Mouse (Mus musculus) thymus, adult 2 months (tissue): ENCODE measurements around the gene Ddit4. TPM values are rescaled to one million over a fixed set of nuclear protein-coding genes. Genes with fewer than 3 reads are reported as not detected.

ENCODE experiments used
- DNase-seq: peaks from one replicate; pipeline ENCODE4 v3.0.0; 2021
- H3K27ac ChIP-seq: fragments of 200-500 bp; 2 replicates; pipeline ENCODE4 v1.5.1; 2012; ENCODE audit warnings: low read length, control low read depth; ENCODE audit not compliant: control insufficient read depth, insufficient read depth
- H3K27me3 ChIP-seq: fragments of 200-500 bp; 2 replicates; pipeline ENCODE4 v1.6.1; 2012; ENCODE audit warnings: mild to moderate bottlenecking, low read length, moderate library complexity, mixed read lengths; ENCODE audit not compliant: control insufficient read depth, insufficient read depth
- H3K36me3 ChIP-seq: fragments of 200-500 bp; 2 replicates; pipeline ENCODE4 v1.6.1; 2012; ENCODE audit warnings: mild to moderate bottlenecking, low read length, moderate library complexity; ENCODE audit not compliant: control insufficient read depth, insufficient read depth
- H3K4me1 ChIP-seq: fragments of 200-500 bp; replicated peaks from 2 replicates; pipeline ENCODE4 v1.6.1; 2012; ENCODE audit warnings: low read length; ENCODE audit not compliant: control insufficient read depth, insufficient read depth
- H3K4me3 ChIP-seq: fragments of 200-500 bp; 2 replicates; pipeline ENCODE4 v1.5.1; 2012; ENCODE audit warnings: mild to moderate bottlenecking, low read length, control low read depth, moderate library complexity; ENCODE audit not compliant: control insufficient read depth, insufficient read depth
- CTCF ChIP-seq: fragments of 200-500 bp; IDR thresholded peaks from 2 replicates; pipeline ENCODE4 v1.5.1; 2012; ENCODE audit warnings: mild to moderate bottlenecking, control low read depth, low read length, moderate library complexity, borderline replicate concordance; ENCODE audit not compliant: control insufficient read depth, poor library complexity, insufficient read depth; ENCODE audit errors: extremely low read depth
- POLR2A ChIP-seq: fragments of 200-500 bp; IDR thresholded peaks from 2 replicates; pipeline ENCODE4 v1.6.1; 2012; ENCODE audit warnings: mild to moderate bottlenecking, low read length, control low read depth, moderate library complexity; ENCODE audit not compliant: control insufficient read depth, poor library complexity, insufficient read depth; ENCODE audit errors: extremely low read depth
- WGBS: fragments of 180-500 bp; shearing (Covaris S2); methylation state at CpG from one replicate; pipeline ENCODE4 v1.1.7; 2018; 5-methylcytosine and 5-hydroxymethylcytosine counted together
- polyA plus RNA-seq: library from polyadenylated mRNA; depleted of rRNA; stranded (reverse); fragments of >200 nt; gene quantifications from 2 replicates; pipeline ENCODE4 v1.2.3, GENCODE M21; 2012

Gene Ddit4
- polyA plus RNA-seq, 1 experiment, result 190 TPM

DNA sequence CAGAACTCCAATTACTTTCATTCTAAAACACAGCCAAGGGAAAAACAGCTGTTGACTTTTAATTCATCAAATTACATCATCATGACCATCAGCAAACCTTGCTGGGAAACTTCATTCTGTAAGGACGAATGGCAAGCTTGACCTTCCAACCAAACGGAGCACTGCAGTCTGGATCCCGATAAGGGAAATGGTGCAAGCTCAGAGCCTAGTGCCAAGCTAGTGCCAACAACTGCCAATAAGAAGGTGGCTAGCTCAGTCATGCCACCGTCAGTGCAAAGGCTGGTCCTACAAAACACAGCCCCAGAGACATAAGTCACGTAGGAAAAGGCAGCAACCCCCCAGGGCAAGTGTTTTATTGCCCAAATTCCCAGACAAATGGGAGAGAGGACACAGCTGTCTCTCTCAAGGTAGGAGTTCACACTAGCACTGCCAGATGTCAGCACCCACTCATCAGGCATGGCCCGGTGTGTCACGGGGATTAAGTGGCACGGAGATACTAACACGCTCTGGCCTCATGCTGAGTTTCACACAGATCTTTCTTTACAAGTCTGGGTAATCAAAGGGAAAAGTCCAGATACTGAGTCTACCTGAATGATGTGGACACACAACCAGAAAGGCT lies 39.7 kb upstream of the Ddit4 start:
- Histone ChIP-seq H3K27ac (no peak overlapping the region), H3K36me3 (peaks cover 64% of the 10 kb centered on the region), H3K27me3 (no peaks in the 10 kb centered on the region), H3K4me1 (peaks cover 9% of the 10 kb centered on the region; the same call in 1 of the 2 replicates), H3K4me3 (no peak overlapping the region)
- TF ChIP-seq POLR2A (no peak), CTCF (no peak)
- DNase-seq, result no peak
- 95% methylated on average over 9 of the region's 9 CpGs for WGBS

DNA sequence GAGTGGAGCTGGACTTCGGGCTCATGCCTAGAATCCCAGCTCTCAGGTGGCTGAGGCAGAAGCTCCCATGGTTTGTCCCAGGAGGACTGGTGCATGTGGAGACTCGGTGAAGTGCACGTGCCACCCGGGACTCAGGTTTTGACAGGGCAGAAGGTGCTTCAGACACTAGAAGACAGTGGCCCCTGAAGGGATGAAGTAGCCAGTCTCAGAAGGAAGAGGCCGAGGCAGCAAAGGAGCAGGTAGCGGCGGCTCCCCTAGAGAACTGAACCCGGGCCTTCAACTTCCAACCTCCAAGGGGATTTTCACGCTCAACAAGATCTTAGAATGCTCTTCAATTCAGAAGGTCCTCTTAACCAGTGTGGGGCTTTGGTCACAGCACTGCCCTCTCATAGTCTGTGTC lies 38.8 kb upstream of the Ddit4 start:
- peaks cover 9% of the 10 kb centered on the region; the same call in 1 of the 2 replicates for H3K4me1 ChIP-seq
- DNase-seq, result no peak
- TF ChIP-seq POLR2A, result no peak
- no peak for TF ChIP-seq CTCF
- H3K4me3 ChIP-seq, result no peak overlapping the region
- no peaks in the 10 kb centered on the region for H3K27me3 ChIP-seq
- WGBS, result 97% methylated on average over 9 of the region's 9 CpGs
- H3K36me3 ChIP-seq, result peaks cover 62% of the 10 kb centered on the region
- H3K27ac ChIP-seq, result no peak overlapping the region

GRCm38 (mm10) chr10:59988036-59988435 lies 36.4 kb upstream of the Ddit4 start:
- 96% methylated on average over 4 of the region's 4 CpGs for WGBS
- Histone ChIP-seq H3K4me3 (no peak overlapping the region), H3K27me3 (no peaks in the 10 kb centered on the region), H3K27ac (no peak overlapping the region), H3K36me3 (peaks cover 47% of the 10 kb centered on the region), H3K4me1 (peaks cover 14% of the 10 kb centered on the region)
- DNase-seq, result no peak
- TF ChIP-seq CTCF, result no peak
- TF ChIP-seq POLR2A, result no peak

GRCm38 (mm10) chr10:59982379-59982873 lies 30.8 kb upstream of the Ddit4 start:
- H3K27me3 ChIP-seq, result no peaks in the 10 kb centered on the region
- H3K27ac ChIP-seq, result peak overlapping the region; percentile 90
- DNase-seq, result peak; percentile 38
- peaks cover 14% of the 10 kb centered on the region for H3K36me3 ChIP-seq
- H3K4me3 ChIP-seq, result no peak overlapping the region
- H3K4me1 ChIP-seq, result peaks cover 53% of the 10 kb centered on the region
- TF ChIP-seq POLR2A (no peak), CTCF (no peak)
- WGBS, result 81% methylated on average over 12 of the region's 12 CpGs

- TF ChIP-seq CTCF (no peak), POLR2A (no peak)
- peaks cover 8% of the 10 kb centered on the region for H3K36me3 ChIP-seq
- peak; percentile 30 for DNase-seq
- WGBS, result 82% methylated on average over 9 of the region's 9 CpGs
- H3K4me3 ChIP-seq, result no peak overlapping the region
- H3K27me3 ChIP-seq, result no peaks in the 10 kb centered on the region
- peak overlapping the region; percentile 90 for H3K27ac ChIP-seq
- peaks cover 58% of the 10 kb centered on the region for H3K4me1 ChIP-seq
Observed at GRCm38 (mm10) chr10:59981792-59982191, 30.2 kb upstream of the Ddit4 start.

- DNase-seq, result peak; percentile 70
- 7% methylated on average over 4 of the region's 4 CpGs for WGBS
- H3K27ac ChIP-seq, result peak overlapping the region; percentile 90
- H3K4me3 ChIP-seq, result no peak overlapping the region
- H3K36me3 ChIP-seq, result peaks cover 7% of the 10 kb centered on the region
- TF ChIP-seq CTCF (no peak), POLR2A (no peak)
- H3K4me1 ChIP-seq, result peaks cover 62% of the 10 kb centered on the region
- H3K27me3 ChIP-seq, result no peaks in the 10 kb centered on the region
Observed at GRCm38 (mm10) chr10:59981336-59981735, 29.7 kb upstream of the Ddit4 start.

DNA sequence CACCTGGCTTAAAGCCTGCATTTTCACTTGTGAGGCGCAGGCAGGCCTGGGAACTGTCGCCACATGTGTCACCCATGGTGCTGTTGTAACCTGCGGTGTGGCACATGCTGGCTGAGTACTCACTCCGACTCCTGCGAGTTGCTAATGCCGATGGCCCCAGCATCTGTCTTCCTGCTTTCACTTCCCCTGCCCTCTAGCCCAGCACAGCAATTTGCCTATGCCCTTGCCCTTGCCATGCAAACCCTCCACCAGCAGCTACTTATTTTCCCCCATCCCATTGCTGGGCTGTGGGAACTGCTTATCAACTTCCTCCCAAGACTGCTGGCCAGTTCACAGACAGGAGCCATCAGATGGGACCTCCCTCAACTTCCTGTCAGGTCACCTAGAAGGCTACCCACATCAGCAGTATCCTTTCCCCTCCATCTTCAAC lies 29.2 kb upstream of the Ddit4 start:
- WGBS, result 15% methylated on average over 6 of the region's 6 CpGs
- Histone ChIP-seq H3K36me3 (peaks cover 2% of the 10 kb centered on the region; the same call in 1 of the 2 replicates), H3K27ac (peak overlapping the region; percentile 90), H3K4me1 (peaks cover 66% of the 10 kb centered on the region), H3K4me3 (no peak overlapping the region), H3K27me3 (no peaks in the 10 kb centered on the region)
- DNase-seq, result peak; percentile 53
- TF ChIP-seq POLR2A (0 out of 2 replicates have a peak, but pooled peaks have one; percentile 23), CTCF (no peak)
